Mouse (Mus musculus) common myeloid progenitor, adult 5-6 weeks (primary cell): ENCODE data around the gene Pramef8. TPM values are rescaled to one million over a fixed set of nuclear protein-coding genes. Genes with fewer than 3 reads are reported as not detected.
"Not testable (repeated sequence)": the region's sequence is repeated elsewhere in the genome, so short reads cannot be mapped to it uniquely, and the experiment has no call there.

Experiments
- ATAC-seq: replicated peaks from 2 replicates; pipeline ENCODE4 v1.8.0; 2016; ENCODE audit warnings: low read depth, mild to moderate bottlenecking, moderate TSS enrichment, inconsistent platforms; ENCODE audit not compliant: poor library complexity, severe bottlenecking
- total RNA-seq: library from RNA; stranded (forward); fragments of 200-1000, 187-1606 nt; gene quantifications from 2 replicates; pipeline ENCODE4 v1.2.3, GENCODE M21; 2017

Pramef8 gene
- 7.0 and 19.9 TPM in 2 replicates for total RNA-seq

- ATAC-seq = peak; percentile 95
Measured at GRCm38 (mm10) chr4:143412219-143413092, at the start of gene Pramef8. Pramef8 (plus strand) TSS chr4:143412426.

- ATAC-seq = no peak
Measured at GRCm38 (mm10) chr4:143366415-143367041, 45.7 kb upstream of the Pramef8 start.

- no peak for ATAC-seq
Measured at GRCm38 (mm10) chr4:143379480-143379879, 32.7 kb upstream of the Pramef8 start.

- ATAC-seq = no peak
Measured at GRCm38 (mm10) chr4:143379931-143380715, 32.1 kb upstream of the Pramef8 start.

- ATAC-seq = peak; percentile 71
Measured at GRCm38 (mm10) chr4:143380716-143381004, 31.6 kb upstream of the Pramef8 start.

GRCm38 (mm10) chr4:143382163-143382562 lies 30.1 kb upstream of the Pramef8 start:
- no peak for ATAC-seq

- ATAC-seq = no peak
Measured at GRCm38 (mm10) chr4:143383646-143384045, 28.6 kb upstream of the Pramef8 start.

- peak; percentile 98 for ATAC-seq
Measured at GRCm38 (mm10) chr4:143388955-143389702, 23.1 kb upstream of the Pramef8 start.

- no peak for ATAC-seq
Measured at GRCm38 (mm10) chr4:143394181-143394580, 18.0 kb upstream of the Pramef8 start, which contains the start of gene Pramel1. Pramel1 (plus strand) TSS chr4:143394428.

GRCm38 (mm10) chr4:143411566-143412218 lies 534 bp upstream of the Pramef8 start:
- 0 out of 2 replicates have a peak, but pooled peaks have one; percentile 3 for ATAC-seq

GRCm38 (mm10) chr4:143413621-143414020 lies 1.4 kb downstream of the Pramef8 start:
- ATAC-seq = no peak

GRCm38 (mm10) chr4:143414121-143414520 lies 1.9 kb downstream of the Pramef8 start:
- ATAC-seq = no peak

GRCm38 (mm10) chr4:143426770-143427169 lies 14.5 kb downstream of the Pramef8 start:
- ATAC-seq = not testable (repeated sequence)

- ATAC-seq = no peak
Measured at GRCm38 (mm10) chr4:143450224-143450623, 38.0 kb downstream of the Pramef8 start, which contains the start of gene Oog4. Oog4 (minus strand) TSS chr4:143450324.

Other genes with a start within 250 kb of the Pramef8 start
- gene Prdm2, start 199.4 kb upstream of the Pramef8 start, total RNA-seq = 10.1 and 15.4 TPM in 2 replicates
- gene Pdpn, start 112.9 kb upstream of the Pramef8 start, total RNA-seq = not detected in 2 replicates
- not detected in 2 replicates for gene Lrrc38, start 62.7 kb upstream of the Pramef8 start, total RNA-seq
- not detected in 2 replicates for gene Pramel1, start 18.0 kb upstream of the Pramef8 start, total RNA-seq
- gene Oog4, start 37.9 kb downstream of the Pramef8 start, total RNA-seq = not detected in 2 replicates
- gene Gm13043, start 98.9 kb downstream of the Pramef8 start, total RNA-seq = not detected in 2 replicates
- not detected in 2 replicates for gene Gm13040, start 123.5 kb downstream of the Pramef8 start, total RNA-seq
- gene BC080695, start 139.3 kb downstream of the Pramef8 start, total RNA-seq = not detected in 2 replicates
- not detected in 2 replicates for gene Gm13057, start 139.3 kb downstream of the Pramef8 start, total RNA-seq
- not detected in 2 replicates for gene Gm13083, start 202.6 kb downstream of the Pramef8 start, total RNA-seq
- not detected in 2 replicates for gene Gm13088, start 244.8 kb downstream of the Pramef8 start, total RNA-seq